1 mouse cellular context compared by ENCODE assay signal in the genomic region with DNA sequence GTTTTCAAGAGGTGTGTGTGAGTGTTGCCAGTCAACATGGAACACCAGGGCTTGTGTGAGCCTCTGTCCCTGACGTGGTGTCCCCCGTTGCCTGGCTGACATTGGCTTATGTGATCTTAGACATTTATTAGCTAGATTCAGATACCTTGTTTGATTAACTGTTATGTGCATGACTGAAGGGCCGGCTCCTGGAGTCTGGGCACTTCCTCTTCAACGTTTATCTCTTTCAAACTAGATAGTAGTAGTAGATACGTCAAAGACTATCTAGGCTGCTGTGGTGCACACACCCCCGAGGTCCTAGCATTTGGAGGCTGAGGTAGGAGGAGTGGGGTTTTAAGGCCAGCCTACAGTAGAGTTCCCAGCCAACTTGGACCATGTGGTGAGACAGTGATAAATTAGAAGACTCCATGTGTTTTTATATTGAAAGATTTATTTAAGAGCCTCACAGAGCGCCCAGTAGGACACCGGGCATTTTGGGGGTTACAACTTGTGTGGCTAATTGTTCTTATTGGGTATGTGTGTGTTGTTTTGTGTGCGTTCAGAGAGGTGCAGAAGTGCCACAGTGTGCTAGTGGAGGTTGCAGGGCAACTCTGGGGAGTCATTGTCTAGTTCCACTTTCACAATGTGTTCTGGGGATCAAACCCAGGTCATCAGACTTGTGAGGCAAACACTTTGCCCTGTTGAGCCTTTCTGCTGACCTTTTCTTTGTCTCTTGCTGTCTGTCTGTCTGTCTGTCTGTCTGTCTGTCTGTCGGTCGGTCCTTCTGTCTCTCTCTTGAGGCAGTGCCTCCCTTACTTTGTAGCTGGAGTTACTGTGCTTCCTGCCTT.
TF ChIP-seq lines count a peak whose summit lies in the region.

No protein-coding gene starts in this region.

TF ChIP-seq in ES-E14, 5 proteins besides CTCF, POLR2A, EP300 and RAD21 (continued from another document):
- TF ChIP-seq ZNF384 (IDR thresholded peaks at IDR 0.05; ENCODE audit: low read depth, low read length) (no peak), MAFK (IDR thresholded peaks at IDR 0.05; ENCODE audit: insufficient read depth, low read depth, low read length) (no peak)
TF ChIP-seq in ES-E14: peak in this region for 0.
